Mouse (Mus musculus): ENCODE measurements around the gene Actr3. TPM values are rescaled to one million over a fixed set of nuclear protein-coding genes. Genes with fewer than 3 reads are reported as not detected.

Gene Actr3
- polyA plus RNA-seq, 1 experiment from 2014 or later = 274 TPM

DNA sequence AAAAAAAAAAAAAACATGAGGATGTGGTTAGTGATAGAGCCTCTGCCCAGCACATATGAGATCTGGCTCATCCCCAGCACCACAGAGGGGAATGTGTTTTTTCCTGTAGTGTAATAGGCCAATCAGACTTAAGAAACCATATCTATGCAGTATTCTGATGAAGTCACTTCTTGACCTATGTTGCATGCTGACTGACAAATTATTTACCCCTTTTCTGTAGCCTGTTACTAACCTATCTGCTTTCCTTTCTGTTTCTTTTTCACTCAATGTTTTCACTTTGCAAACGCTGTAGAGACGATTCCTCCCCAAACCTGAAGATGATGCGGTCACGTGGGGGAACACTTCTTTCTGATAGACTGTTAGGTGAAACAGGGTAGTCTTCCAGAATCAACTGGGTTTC, 32.4 kb upstream of the Actr3 start:
- H3K36me3 ChIP-seq (ENCODE audit: control insufficient read depth, insufficient read depth, low read length) = no peaks in the 10 kb centered on the region
- no peak for DNase-seq
- no peak for ATAC-seq (ENCODE audit: low FRiP score, low TSS enrichment)
- H3K4me2 ChIP-seq (ENCODE audit: low read length) = no peak overlapping the region
- no peaks in the 10 kb centered on the region for H3K4me1 ChIP-seq (ENCODE audit: control insufficient read depth, insufficient read depth, low read length)
- H3K27me3 ChIP-seq (ENCODE audit: control insufficient read depth, insufficient read depth, low read length) = no peaks in the 10 kb centered on the region
- H3K27ac ChIP-seq (replicated peaks; ENCODE audit: low read depth, low read length) = no peak overlapping the region
- H3K4me3 ChIP-seq (replicated peaks; ENCODE audit: low read depth, low read length) = no peak overlapping the region
- 94% methylated on average over 4 of the region's 4 CpGs for WGBS
- H3K9me3 ChIP-seq (ENCODE audit: control insufficient read depth, low read length) = no peaks in the 10 kb centered on the region
- no peak overlapping the region for H3K9ac ChIP-seq (replicated peaks; ENCODE audit: low read length)

- no peak overlapping the region for H3K27ac ChIP-seq (replicated peaks; ENCODE audit: low read depth, low read length)
- DNase-seq (no peak), ATAC-seq (ENCODE audit: low FRiP score, low TSS enrichment) (no peak)
- no peaks in the 10 kb centered on the region for H3K9me3 ChIP-seq (ENCODE audit: control insufficient read depth, low read length)
- no peaks in the 10 kb centered on the region for H3K36me3 ChIP-seq (ENCODE audit: control insufficient read depth, insufficient read depth, low read length)
- 86% methylated on average over 10 of the region's 10 CpGs for WGBS
- H3K9ac ChIP-seq (replicated peaks; ENCODE audit: low read length) = no peak overlapping the region
- no peak overlapping the region for H3K4me3 ChIP-seq (replicated peaks; ENCODE audit: low read depth, low read length)
- H3K4me1 ChIP-seq (ENCODE audit: control insufficient read depth, insufficient read depth, low read length) = no peaks in the 10 kb centered on the region
- no peak overlapping the region for H3K4me2 ChIP-seq (ENCODE audit: low read length)
- no peaks in the 10 kb centered on the region for H3K27me3 ChIP-seq (ENCODE audit: control insufficient read depth, insufficient read depth, low read length)
These were observed 31.2 kb upstream of the Actr3 start for GRCm38 (mm10) chr1:125466621-125467257.

DNA sequence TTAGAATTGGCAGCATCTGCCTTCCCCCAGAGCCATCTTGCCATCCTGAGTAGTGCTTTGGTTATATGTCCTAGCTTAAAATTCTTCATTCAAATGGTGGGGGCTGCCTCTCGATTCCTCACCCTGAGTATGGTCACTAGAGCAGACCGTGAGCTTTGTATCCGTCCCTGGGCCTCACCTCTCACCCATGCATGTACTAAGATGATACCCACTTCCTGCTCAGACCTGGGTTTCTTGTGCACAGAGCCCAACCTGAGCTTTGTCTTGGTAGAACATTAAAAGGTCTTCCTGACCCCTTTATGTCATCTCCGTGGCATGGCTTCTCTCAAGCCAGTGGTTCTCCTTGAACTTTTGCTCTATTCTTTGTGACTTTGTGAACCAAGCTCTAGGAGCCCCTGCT, 28.5 kb upstream of the Actr3 start:
- Histone ChIP-seq H3K4me3 (replicated peaks; ENCODE audit: low read depth, low read length) (no peak overlapping the region), H3K36me3 (ENCODE audit: control insufficient read depth, insufficient read depth, low read length) (no peaks in the 10 kb centered on the region), H3K9me3 (ENCODE audit: control insufficient read depth, low read length) (no peaks in the 10 kb centered on the region), H3K9ac (replicated peaks; ENCODE audit: low read length) (no peak overlapping the region), H3K27me3 (ENCODE audit: control insufficient read depth, insufficient read depth, low read length) (no peaks in the 10 kb centered on the region), H3K27ac (replicated peaks; ENCODE audit: low read depth, low read length) (no peak overlapping the region), H3K4me1 (ENCODE audit: control insufficient read depth, insufficient read depth, low read length) (no peaks in the 10 kb centered on the region), H3K4me2 (ENCODE audit: low read length) (no peak overlapping the region)
- WGBS = 95% methylated on average over 4 of the region's 4 CpGs
- ATAC-seq (ENCODE audit: low FRiP score, low TSS enrichment) (no peak), DNase-seq (no peak)

- Histone ChIP-seq H3K4me3 (replicated peaks; ENCODE audit: low read depth, low read length) (no peak overlapping the region), H3K4me1 (ENCODE audit: control insufficient read depth, insufficient read depth, low read length) (no peaks in the 10 kb centered on the region), H3K36me3 (ENCODE audit: control insufficient read depth, insufficient read depth, low read length) (no peaks in the 10 kb centered on the region), H3K27me3 (ENCODE audit: control insufficient read depth, insufficient read depth, low read length) (no peaks in the 10 kb centered on the region), H3K9me3 (ENCODE audit: control insufficient read depth, low read length) (no peaks in the 10 kb centered on the region), H3K27ac (replicated peaks; ENCODE audit: low read depth, low read length) (no peak overlapping the region), H3K9ac (replicated peaks; ENCODE audit: low read length) (no peak overlapping the region), H3K4me2 (ENCODE audit: low read length) (no peak overlapping the region)
- WGBS = 79% methylated on average over 2 of the region's 2 CpGs
- ATAC-seq (ENCODE audit: low FRiP score, low TSS enrichment) (no peak), DNase-seq (no peak)
These were observed 27.8 kb upstream of the Actr3 start for GRCm38 (mm10) chr1:125463349-125463748.

GRCm38 (mm10) chr1:125462917-125463316, 27.4 kb upstream of the Actr3 start:
- no peak overlapping the region for H3K27ac ChIP-seq (replicated peaks; ENCODE audit: low read depth, low read length)
- ATAC-seq (ENCODE audit: low FRiP score, low TSS enrichment) = no peak
- 78% methylated on average over 1 of the region's 1 CpGs for WGBS
- H3K9me3 ChIP-seq (ENCODE audit: control insufficient read depth, low read length) = no peaks in the 10 kb centered on the region
- no peaks in the 10 kb centered on the region for H3K4me1 ChIP-seq (ENCODE audit: control insufficient read depth, insufficient read depth, low read length)
- no peaks in the 10 kb centered on the region for H3K36me3 ChIP-seq (ENCODE audit: control insufficient read depth, insufficient read depth, low read length)
- H3K4me2 ChIP-seq (ENCODE audit: low read length) = no peak overlapping the region
- no peak overlapping the region for H3K4me3 ChIP-seq (replicated peaks; ENCODE audit: low read depth, low read length)
- H3K27me3 ChIP-seq (ENCODE audit: control insufficient read depth, insufficient read depth, low read length) = no peaks in the 10 kb centered on the region
- no peak for DNase-seq
- no peak overlapping the region for H3K9ac ChIP-seq (replicated peaks; ENCODE audit: low read length)

DNA sequence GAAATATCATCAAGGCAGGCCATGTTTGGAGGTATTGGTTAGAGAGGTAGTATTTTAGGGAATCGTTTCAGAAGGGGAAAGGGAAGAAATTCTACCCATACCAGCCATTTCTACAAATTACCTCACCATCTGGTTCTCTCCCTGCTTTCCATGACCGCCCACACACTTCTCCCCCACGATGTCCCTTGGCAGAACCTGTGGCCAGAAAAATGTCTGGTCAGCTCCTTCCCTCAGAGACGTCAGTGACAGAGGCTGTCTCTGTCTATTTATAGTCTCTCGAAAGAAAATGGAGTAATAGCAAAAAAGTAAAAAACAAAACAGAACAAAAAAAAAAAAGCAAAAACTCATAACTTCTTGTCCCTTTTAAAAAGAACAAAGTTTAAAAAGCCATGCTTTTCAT, 23.0 kb upstream of the Actr3 start:
- Histone ChIP-seq H3K9ac (replicated peaks; ENCODE audit: low read length) (no peak overlapping the region), H3K36me3 (ENCODE audit: control insufficient read depth, insufficient read depth, low read length) (no peaks in the 10 kb centered on the region), H3K4me3 (replicated peaks; ENCODE audit: low read depth, low read length) (no peak overlapping the region), H3K27ac (replicated peaks; ENCODE audit: low read depth, low read length) (no peak overlapping the region), H3K4me1 (ENCODE audit: control insufficient read depth, insufficient read depth, low read length) (peaks cover 4% of the 10 kb centered on the region; the same call in 1 of the 2 replicates), H3K27me3 (ENCODE audit: control insufficient read depth, insufficient read depth, low read length) (no peaks in the 10 kb centered on the region), H3K4me2 (ENCODE audit: low read length) (no peak overlapping the region), H3K9me3 (ENCODE audit: control insufficient read depth, low read length) (no peaks in the 10 kb centered on the region)
- ATAC-seq (ENCODE audit: low FRiP score, low TSS enrichment) (no peak), DNase-seq (no peak)
- 86% methylated on average over 5 of the region's 5 CpGs for WGBS

- no peak for DNase-seq
These were observed 19.6 kb upstream of the Actr3 start for GRCm38 (mm10) chr1:125455128-125455527.

GRCm38 (mm10) chr1:125450282-125451000, 14.9 kb upstream of the Actr3 start:
- Histone ChIP-seq H3K4me2 (ENCODE audit: low read length) (no peak overlapping the region), H3K4me3 (replicated peaks; ENCODE audit: low read depth, low read length) (no peak overlapping the region), H3K27me3 (ENCODE audit: control insufficient read depth, insufficient read depth, low read length) (no peaks in the 10 kb centered on the region), H3K9me3 (ENCODE audit: control insufficient read depth, low read length) (no peaks in the 10 kb centered on the region), H3K9ac (replicated peaks; ENCODE audit: low read length) (no peak overlapping the region), H3K36me3 (ENCODE audit: control insufficient read depth, insufficient read depth, low read length) (no peaks in the 10 kb centered on the region), H3K27ac (replicated peaks; ENCODE audit: low read depth, low read length) (no peak overlapping the region), H3K4me1 (ENCODE audit: control insufficient read depth, insufficient read depth, low read length) (peaks cover 4% of the 10 kb centered on the region; the same call in 1 of the 2 replicates)
- 90% methylated on average over 4 of the region's 4 CpGs for WGBS
- no peak for DNase-seq
- ATAC-seq (ENCODE audit: low FRiP score, low TSS enrichment) = no peak

More at GRCm38 (mm10) chr1:125455128-125455527, 19.6 kb upstream of the Actr3 start:
- no peaks in the 10 kb centered on the region for H3K36me3 ChIP-seq (ENCODE audit: control insufficient read depth, insufficient read depth, low read length)
- H3K4me2 ChIP-seq (ENCODE audit: low read length) = no peak overlapping the region
- H3K9me3 ChIP-seq (ENCODE audit: control insufficient read depth, low read length) = no peaks in the 10 kb centered on the region
- H3K4me1 ChIP-seq (ENCODE audit: control insufficient read depth, insufficient read depth, low read length) = peaks cover 4% of the 10 kb centered on the region; the same call in 1 of the 2 replicates
- no peak overlapping the region for H3K9ac ChIP-seq (replicated peaks; ENCODE audit: low read length)
- H3K27me3 ChIP-seq (ENCODE audit: control insufficient read depth, insufficient read depth, low read length) = no peaks in the 10 kb centered on the region
- H3K27ac ChIP-seq (replicated peaks; ENCODE audit: low read depth, low read length) = no peak overlapping the region
- H3K4me3 ChIP-seq (replicated peaks; ENCODE audit: low read depth, low read length) = no peak overlapping the region
- ATAC-seq (ENCODE audit: low FRiP score, low TSS enrichment) = no peak
- WGBS = 10% methylated on average over 2 of the region's 2 CpGs

DNA sequence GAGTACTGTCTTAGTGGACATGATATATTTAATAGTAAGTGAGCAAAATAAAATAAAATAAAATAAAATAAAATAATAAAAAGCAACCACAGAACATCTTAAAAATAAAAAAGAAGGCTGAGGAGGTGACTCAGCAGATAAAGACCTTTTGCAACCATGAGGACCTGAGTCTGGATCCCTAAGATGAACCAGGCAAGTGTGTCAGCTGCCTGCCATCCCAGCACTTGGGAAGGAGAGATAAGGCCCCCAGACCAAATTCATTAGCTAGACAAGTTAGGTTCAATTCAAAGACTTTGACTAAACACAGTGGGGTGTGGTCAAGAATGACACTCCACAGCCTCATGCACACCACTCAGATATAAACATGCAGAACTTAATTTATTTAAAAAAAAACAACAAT, 12.4 kb upstream of the Actr3 start:
- ATAC-seq (ENCODE audit: low FRiP score, low TSS enrichment) = no peak
- no peaks in the 10 kb centered on the region for H3K9me3 ChIP-seq (ENCODE audit: control insufficient read depth, low read length)
- no peaks in the 10 kb centered on the region for H3K4me1 ChIP-seq (ENCODE audit: control insufficient read depth, insufficient read depth, low read length)
- no peaks in the 10 kb centered on the region for H3K36me3 ChIP-seq (ENCODE audit: control insufficient read depth, insufficient read depth, low read length)
- no peak for DNase-seq
- H3K9ac ChIP-seq (replicated peaks; ENCODE audit: low read length) = no peak overlapping the region
- H3K27ac ChIP-seq (replicated peaks; ENCODE audit: low read depth, low read length) = no peak overlapping the region
- H3K27me3 ChIP-seq (ENCODE audit: control insufficient read depth, insufficient read depth, low read length) = no peaks in the 10 kb centered on the region
- no peak overlapping the region for H3K4me3 ChIP-seq (replicated peaks; ENCODE audit: low read depth, low read length)
- no peak overlapping the region for H3K4me2 ChIP-seq (ENCODE audit: low read length)

All from midbrain, embryonic 14.5 days (tissue).